Mouse (Mus musculus) B cell, adult 67 days (primary cell): Measurements from ENCODE around the gene Lrwd1. TPM values are rescaled to one million over a fixed set of nuclear protein-coding genes. Genes with fewer than 3 reads are reported as not detected.

Experiments
- total RNA-seq, 2 experiments: library from RNA; stranded (reverse); gene quantifications; 4 replicates each; pipeline ENCODE4 v1.2.4; 2023

Lrwd1 gene
- total RNA-seq = 10 to 100 TPM; 31.9 to 33.3 TPM

GRCm38 (mm10) chr5:136135571-136136291, at the start of gene Lrwd1, which contains the start of gene Alkbh4:
TSS of gene Lrwd1 (minus strand) at chr5:136136074.
TSS of gene Alkbh4 (plus strand) at chr5:136136146.

GRCm38 (mm10) chr5:136170512-136171362, 34.9 kb upstream of the Lrwd1 start, which contains the start of gene Orai2:
TSS of gene Orai2 (minus strand) at chr5:136170713.

GRCm38 (mm10) chr5:136115891-136116783, 19.7 kb downstream of the Lrwd1 start, which contains the start of gene Polr2j:
TSS of gene Polr2j (plus strand) at chr5:136116631.

GRCm38 (mm10) chr5:136083669-136084107, 52.2 kb downstream of the Lrwd1 start, which contains the start of gene Rasa4:
TSS of gene Rasa4 (plus strand) at chr5:136083916.

Other genes starting within 250 kb of the Lrwd1 start
- gene Hspb1, start 248.2 kb downstream of the Lrwd1 start, total RNA-seq = 1 to 10 TPM in 1 of 2 experiments, not detected in 1; 1.7 TPM
- 100 to 1,000 TPM; 100 to 105 TPM for gene Ywhag, start 201.5 kb downstream of the Lrwd1 start, total RNA-seq
- gene Ssc4d, start 161.5 kb downstream of the Lrwd1 start, total RNA-seq = 1 to 10 TPM in 1 of 2 experiments, under 1 TPM in 1; 0.80 to 2.8 TPM
- gene Zp3, start 156.0 kb downstream of the Lrwd1 start, total RNA-seq = not detected
- 10 to 100 TPM; 35.6 to 36.0 TPM for gene Dtx2, start 141.3 kb downstream of the Lrwd1 start, total RNA-seq
- under 1 TPM; 0.50 to 0.64 TPM for gene Upk3b, start 97.6 kb downstream of the Lrwd1 start, total RNA-seq
- gene Upk3bl, start 81.6 kb downstream of the Lrwd1 start, total RNA-seq = not detected
- 10 to 100 TPM; 12.1 to 21.2 TPM for gene Rasa4, start 52.2 kb downstream of the Lrwd1 start, total RNA-seq
- gene Polr2j, start 19.4 kb downstream of the Lrwd1 start, total RNA-seq = 10 to 100 TPM; 79.3 to 86.2 TPM
- gene Alkbh4, start 72 bp upstream of the Lrwd1 start, total RNA-seq = 10 to 100 TPM; 16.6 to 20.9 TPM
- 10 to 100 TPM; 68.9 to 71.4 TPM for gene Orai2, start 34.6 kb upstream of the Lrwd1 start, total RNA-seq
- 10 to 100 TPM; 28.0 to 31.5 TPM for gene Prkrip1, start 62.9 kb upstream of the Lrwd1 start, total RNA-seq
- gene Sh2b2, start 110.5 kb upstream of the Lrwd1 start, total RNA-seq = 10 to 100 TPM; 15.1 to 16.2 TPM